In genomic region chr7:133891298-133891697, GRCm38 (mm10) we compare ENCODE assay signal across 21 mouse cellular contexts.
DNase-seq lines count a peak whose midpoint lies in the region; ATAC-seq lines count a peak whose summit lies in the region.
"Had no signal": no experiment of that assay in that cellular context is flagged by ENCODE, and none has a peak within 500 bp of the region (broad histone marks: within the 10 kb centered on the region; RNA-seq: fewer than 3 reads in every experiment).

No protein-coding gene starts in this region.

- WGBS in intestine, embryonic 14.5 days: 95% methylated on average over 9 of the region's 9 CpGs
- WGBS in intestine, embryonic 15.5 days: 90% methylated on average over 9 of the region's 9 CpGs
- WGBS in neural tube, embryonic 15.5 days: 88% methylated on average over 9 of the region's 9 CpGs

- H3K36me3 ChIP-seq in intestine, embryonic 14.5 days (ENCODE audit: control insufficient read depth, insufficient read depth, low read length): no peaks in the 10 kb centered on the region; the same call in 1 of the 2 replicates
- H3K36me3 ChIP-seq in intestine, embryonic 15.5 days: no peaks in the 10 kb centered on the region
- H3K36me3 ChIP-seq in neural tube, embryonic 15.5 days: no peaks in the 10 kb centered on the region
- H3K36me3 ChIP-seq: embryonic facial prominence, embryonic 13.5 days; embryonic facial prominence, embryonic 15.5 days; forebrain, embryonic 10.5 days; forebrain, embryonic 12.5 days had no signal

- no peak overlapping the region for H3K4me3 ChIP-seq in intestine, embryonic 14.5 days (ENCODE audit: low read depth, low read length)
- no peak overlapping the region for H3K4me3 ChIP-seq in intestine, embryonic 15.5 days (replicated peaks)
- no peak overlapping the region for H3K4me3 ChIP-seq in neural tube, embryonic 15.5 days (replicated peaks)
- H3K4me3 ChIP-seq: embryonic facial prominence, embryonic 13.5 days; embryonic facial prominence, embryonic 15.5 days; erythroblast, embryonic 14.5 days; forebrain, embryonic 10.5 days; forebrain, embryonic 12.5 days had no signal

- peak; percentile 37 for DNase-seq in intestine, embryonic 14.5 days (ENCODE audit: low spot score)
- peak; percentile 4 for DNase-seq in lung, postnatal 25 days (ENCODE audit: low spot score)
- DNase-seq in lung, postnatal 14 days: no peak
- DNase-seq in neural tube, embryonic 10.5 days (ENCODE audit: extremely low spot score, low spot score): peak; percentile 4
- DNase-seq: adrenal gland, postnatal 10 days; adrenal gland, postnatal 25 days; cerebellum, adult 11 months; cerebellum, adult 18-20 months; cerebellum, adult 8-10 months; cerebellum, adult 9-11 months; cerebellum, postnatal 14 days; cerebellum, postnatal 36 days; embryo, embryonic 11 days had no signal

- H3K27me3 ChIP-seq in intestine, embryonic 14.5 days (replicated peaks; ENCODE audit: control insufficient read depth, insufficient read depth, low read length): no peaks in the 10 kb centered on the region
- no peaks in the 10 kb centered on the region for H3K27me3 ChIP-seq in intestine, embryonic 15.5 days (replicated peaks)
- H3K27me3 ChIP-seq in neural tube, embryonic 15.5 days (replicated peaks): no peaks in the 10 kb centered on the region
- H3K27me3 ChIP-seq: embryonic facial prominence, embryonic 13.5 days; embryonic facial prominence, embryonic 15.5 days; forebrain, embryonic 12.5 days had no signal

- no peaks in the 10 kb centered on the region for H3K4me1 ChIP-seq in intestine, embryonic 14.5 days (replicated peaks; ENCODE audit: control insufficient read depth, insufficient read depth, low read length)
- no peaks in the 10 kb centered on the region for H3K4me1 ChIP-seq in intestine, embryonic 15.5 days (replicated peaks)
- no peaks in the 10 kb centered on the region for H3K4me1 ChIP-seq in neural tube, embryonic 15.5 days
- H3K4me1 ChIP-seq: embryonic facial prominence, embryonic 15.5 days; forebrain, embryonic 10.5 days; forebrain, embryonic 12.5 days had no signal

- no peak overlapping the region for H3K9ac ChIP-seq in intestine, embryonic 14.5 days (ENCODE audit: low read length)
- no peak overlapping the region for H3K9ac ChIP-seq in intestine, embryonic 15.5 days
- H3K9ac ChIP-seq in neural tube, embryonic 15.5 days (replicated peaks): no peak overlapping the region
- H3K9ac ChIP-seq: embryonic facial prominence, embryonic 13.5 days; embryonic facial prominence, embryonic 15.5 days; forebrain, embryonic 12.5 days had no signal

- no peak overlapping the region for H3K4me2 ChIP-seq in intestine, embryonic 14.5 days (ENCODE audit: low read length)
- no peak overlapping the region for H3K4me2 ChIP-seq in intestine, embryonic 15.5 days (replicated peaks)
- no peak overlapping the region for H3K4me2 ChIP-seq in neural tube, embryonic 15.5 days
- H3K4me2 ChIP-seq: embryonic facial prominence, embryonic 13.5 days; embryonic facial prominence, embryonic 15.5 days; forebrain, embryonic 12.5 days had no signal

- ATAC-seq in intestine, embryonic 14.5 days (replicated peaks; ENCODE audit: low FRiP score, low TSS enrichment, low read depth): no peak
- no peak for ATAC-seq in intestine, embryonic 15.5 days
- ATAC-seq in neural tube, embryonic 15.5 days (ENCODE audit: low FRiP score): no peak
- ATAC-seq: forebrain, embryonic 14.5 days had no signal

- no peaks in the 10 kb centered on the region for H3K9me3 ChIP-seq in intestine, embryonic 14.5 days (ENCODE audit: control insufficient read depth, low read length)
- no peaks in the 10 kb centered on the region for H3K9me3 ChIP-seq in intestine, embryonic 15.5 days
- no peaks in the 10 kb centered on the region for H3K9me3 ChIP-seq in neural tube, embryonic 15.5 days (replicated peaks)
- H3K9me3 ChIP-seq: embryonic facial prominence, embryonic 13.5 days; embryonic facial prominence, embryonic 15.5 days; forebrain, embryonic 10.5 days; forebrain, embryonic 12.5 days had no signal

- no peak overlapping the region for H3K27ac ChIP-seq in intestine, embryonic 14.5 days (ENCODE audit: low read depth)
- H3K27ac ChIP-seq in intestine, embryonic 15.5 days: no peak overlapping the region
- H3K27ac ChIP-seq in neural tube, embryonic 15.5 days (replicated peaks): no peak overlapping the region
- H3K27ac ChIP-seq: embryonic facial prominence, embryonic 13.5 days; embryonic facial prominence, embryonic 15.5 days; forebrain, embryonic 10.5 days; forebrain, embryonic 12.5 days had no signal
